Mouse (Mus musculus): ENCODE data around the gene Itgal.

DNA sequence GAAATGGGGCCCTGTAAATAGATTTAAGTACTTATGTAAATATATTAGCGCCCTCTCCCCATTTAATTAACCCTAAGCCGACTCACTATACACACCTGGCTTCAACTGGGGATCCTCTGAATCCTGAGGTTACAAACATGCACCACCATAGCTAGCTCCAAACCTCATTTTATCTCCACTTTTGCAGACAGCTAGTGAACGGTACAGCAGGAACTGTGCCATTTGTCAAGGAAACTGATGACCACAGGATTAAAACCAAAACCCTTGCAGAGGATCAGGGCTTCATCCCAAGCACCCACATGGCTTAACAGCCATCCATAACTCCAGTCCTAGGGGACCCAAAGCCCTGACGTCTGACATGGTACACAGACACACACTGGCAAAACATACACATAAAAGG lies 41.1 kb upstream of the Itgal start:
- no peak for TF ChIP-seq MAFK (IDR thresholded peaks at IDR 0.05; ENCODE audit: insufficient read depth, low read depth, low read length)
- TF ChIP-seq CHD2 (IDR thresholded peaks at IDR 0.05; ENCODE audit: low read depth, low read length), result no peak

Measured in ES-E14 (cell line).